Mouse (Mus musculus) MEL (cell line): Measurements from ENCODE around the gene Spata45. TPM values are rescaled to one million over a fixed set of nuclear protein-coding genes. Genes with fewer than 3 reads are reported as not detected.
A peak's percentile ranks its signal among the peaks of the same experiment; 100 is the strongest.

Experiments
- DNase-seq: peaks from one replicate; pipeline ENCODE4 v3.0.0; 2011; ENCODE audit warnings: low read depth, low spot score
- H3K27ac ChIP-seq: 2 replicates; pipeline ENCODE4 v1.5.1; 2012; ENCODE audit warnings: low read depth, mild to moderate bottlenecking, control low read depth, low read length, moderate library complexity; ENCODE audit not compliant: control insufficient read depth
- H3K27me3 ChIP-seq, 2 experiments: fragments of 150-350 bp in 1 of 2; sonication (generic) in 1 of 2; 2 replicates each; pipeline ENCODE4 v1.6.1; 2012; ENCODE audit warnings: low read length in 2 of 2, mild to moderate bottlenecking in 2 of 2, improper control_type of control experiment in 1 of 2, moderate library complexity in 1 of 2; ENCODE audit not compliant: insufficient read depth in 2 of 2, control insufficient read depth in 1 of 2
- H3K36me3 ChIP-seq, 2 experiments: 2 replicates each; pipeline ENCODE4 v1.6.1; 2012 to 2014; ENCODE audit warnings: low read length in 2 of 2, improper control_type of control experiment in 1 of 2, inconsistent platforms in 1 of 2, mild to moderate bottlenecking in 1 of 2; ENCODE audit not compliant: insufficient read depth in 2 of 2, control insufficient read depth in 1 of 2
- H3K4me1 ChIP-seq, 2 experiments: fragments of 150-350 bp in 1 of 2; sonication (generic) in 1 of 2; 2 replicates each; pipeline ENCODE4 v1.6.1; 2012; ENCODE audit warnings: low read length in 2 of 2, improper control_type of control experiment in 1 of 2, mild to moderate bottlenecking in 1 of 2; ENCODE audit not compliant: insufficient read depth in 2 of 2, control insufficient read depth in 1 of 2
- H3K4me3 ChIP-seq, 2 experiments: fragments of 150-350 bp in 1 of 2; sonication (generic) in 1 of 2; 2 replicates each; pipeline ENCODE4 v1.5.1; 2012; ENCODE audit warnings: low read depth in 2 of 2, low read length in 2 of 2, mild to moderate bottlenecking in 2 of 2, moderate library complexity in 2 of 2, control low read depth in 1 of 2, improper control_type of control experiment in 1 of 2; ENCODE audit not compliant: control insufficient read depth in 1 of 2, insufficient read depth in 1 of 2
- H3K79me2 ChIP-seq: 2 replicates; pipeline ENCODE4 v1.6.1; 2012; ENCODE audit warnings: mild to moderate bottlenecking, low read length, moderate library complexity; ENCODE audit not compliant: control insufficient read depth, poor library complexity, insufficient read depth
- H3K9ac ChIP-seq: 2 replicates; pipeline ENCODE4 v1.6.1; 2012; ENCODE audit warnings: low read depth, mild to moderate bottlenecking, control low read depth, low read length, moderate library complexity; ENCODE audit not compliant: control insufficient read depth, poor library complexity, severe bottlenecking
- H3K9me3 ChIP-seq: fragments of 150-350 bp; sonication (generic); replicated peaks from 2 replicates; pipeline ENCODE4 v1.6.1; 2012; ENCODE audit warnings: mild to moderate bottlenecking, low read length, improper control_type of control experiment, moderate library complexity; ENCODE audit not compliant: insufficient read depth
- BHLHE40 ChIP-seq: IDR thresholded peaks from 2 replicates; pipeline ENCODE4 v1.6.1; 2012; ENCODE audit warnings: low read depth, mild to moderate bottlenecking, inconsistent platforms, low read length, improper control_type of control experiment, borderline replicate concordance
- CHD1 ChIP-seq: IDR thresholded peaks from 2 replicates; pipeline ENCODE4 v1.6.1; 2012; ENCODE audit warnings: low read depth, mild to moderate bottlenecking, inconsistent platforms, low read length, improper control_type of control experiment
- CTCF ChIP-seq, 3 experiments: IDR thresholded peaks in 2 of 3; conservative IDR thresholded peaks in 1 of 3; 2 replicates each; pipeline ENCODE4 v1.5.1; 2011 to 2012; ENCODE audit warnings: low read length in 3 of 3, low read depth in 2 of 3, mild to moderate bottlenecking in 2 of 3, improper control_type of control experiment in 1 of 3, inconsistent platforms in 1 of 3, mixed read lengths in 1 of 3, moderate library complexity in 1 of 3; ENCODE audit not compliant: control insufficient read depth in 1 of 3, insufficient read depth in 1 of 3, poor library complexity in 1 of 3, severe bottlenecking in 1 of 3
- EP300 ChIP-seq, 2 experiments: IDR thresholded peaks; 2 replicates each; pipeline ENCODE4 v1.6.1; 2011; ENCODE audit warnings: improper control_type of control experiment in 2 of 2, low read length in 2 of 2, low read depth in 1 of 2, mild to moderate bottlenecking in 1 of 2
- ETS1 ChIP-seq: IDR thresholded peaks from 2 replicates; pipeline ENCODE4 v1.6.1; 2012; ENCODE audit warnings: low read depth, mild to moderate bottlenecking, inconsistent platforms, low read length, improper control_type of control experiment, moderate library complexity
- HCFC1 ChIP-seq: IDR thresholded peaks from 2 replicates; pipeline ENCODE4 v1.6.1; 2012; ENCODE audit warnings: low read depth, mild to moderate bottlenecking, inconsistent platforms, low read length, improper control_type of control experiment, moderate library complexity
- JUND ChIP-seq: IDR thresholded peaks from 2 replicates; pipeline ENCODE4 v1.6.1; 2011; ENCODE audit warnings: low read depth, mild to moderate bottlenecking, improper control_type of control experiment, low read length
- KAT2A ChIP-seq: conservative IDR thresholded peaks from 2 replicates; pipeline ENCODE4 v1.6.1; 2012; ENCODE audit warnings: low read depth, low read length, improper control_type of control experiment, inconsistent platforms
- MAX ChIP-seq: IDR thresholded peaks from 2 replicates; pipeline ENCODE4 v1.6.1; 2011; ENCODE audit warnings: low read length, improper control_type of control experiment
- MEF2A ChIP-seq: IDR thresholded peaks from 2 replicates; pipeline ENCODE4 v1.6.1; 2014; ENCODE audit warnings: low read depth, mild to moderate bottlenecking, inconsistent platforms, low read length, improper control_type of control experiment; ENCODE audit not compliant: poor library complexity, insufficient replicate concordance, severe bottlenecking; ENCODE audit errors: extremely low read depth
- MYB ChIP-seq: IDR thresholded peaks from 2 replicates; pipeline ENCODE4 v1.6.1; 2011; ENCODE audit warnings: mild to moderate bottlenecking, low read depth, low read length, improper control_type of control experiment
- NELFE ChIP-seq: IDR thresholded peaks from 2 replicates; pipeline ENCODE4 v1.6.1; 2011; ENCODE audit warnings: low read depth, low read length, improper control_type of control experiment
- NRF1 ChIP-seq: IDR thresholded peaks from 2 replicates; pipeline ENCODE4 v1.6.1; 2014; ENCODE audit warnings: low read depth, mild to moderate bottlenecking, inconsistent platforms, low read length, improper control_type of control experiment, moderate library complexity; ENCODE audit not compliant: poor library complexity, insufficient read depth, severe bottlenecking
- POLR2A ChIP-seq, 2 experiments: IDR thresholded peaks; 2 replicates each; pipeline ENCODE4 v1.6.1; 2011 to 2012; ENCODE audit warnings: low read length in 2 of 2, mild to moderate bottlenecking in 2 of 2, control low read depth in 1 of 2, improper control_type of control experiment in 1 of 2, low read depth in 1 of 2, moderate library complexity in 1 of 2; ENCODE audit not compliant: control insufficient read depth in 1 of 2, insufficient read depth in 1 of 2, poor library complexity in 1 of 2
- POLR2AphosphoS2 ChIP-seq: IDR thresholded peaks from 2 replicates; pipeline ENCODE4 v1.6.1; 2011; ENCODE audit warnings: low read length, improper control_type of control experiment
- POLR2AphosphoS5 ChIP-seq: IDR thresholded peaks from 2 replicates; pipeline ENCODE4 v1.6.1; 2012; ENCODE audit warnings: low read depth, borderline replicate concordance, mild to moderate bottlenecking, inconsistent platforms, low read length, moderate library complexity, mixed read lengths
- RAD21 ChIP-seq: IDR thresholded peaks from 2 replicates; pipeline ENCODE4 v1.6.1; 2011; ENCODE audit warnings: mild to moderate bottlenecking, low read depth, low read length, improper control_type of control experiment
- SIN3A ChIP-seq: IDR thresholded peaks from 2 replicates; pipeline ENCODE4 v1.6.1; 2012; ENCODE audit warnings: low read length, improper control_type of control experiment, inconsistent platforms
- SMC3 ChIP-seq: IDR thresholded peaks from 2 replicates; pipeline ENCODE4 v1.6.1; 2011; ENCODE audit warnings: low read depth, low read length, improper control_type of control experiment
- TAL1 ChIP-seq: IDR thresholded peaks from 2 replicates; pipeline ENCODE4 v1.6.1; 2012; ENCODE audit warnings: mild to moderate bottlenecking, inconsistent platforms, low read length, moderate library complexity, mixed read lengths
- TCF12 ChIP-seq: IDR thresholded peaks from 2 replicates; pipeline ENCODE4 v1.6.1; 2014; ENCODE audit warnings: low read depth, mild to moderate bottlenecking, inconsistent platforms, low read length, improper control_type of control experiment, moderate library complexity
- UBTF ChIP-seq: IDR thresholded peaks from 2 replicates; pipeline ENCODE4 v1.6.1; 2012; ENCODE audit warnings: low read depth, mild to moderate bottlenecking, inconsistent platforms, low read length, improper control_type of control experiment, moderate library complexity, borderline replicate concordance; ENCODE audit not compliant: insufficient read depth
- USF1 ChIP-seq: IDR thresholded peaks from 2 replicates; pipeline ENCODE4 v1.6.1; 2014; ENCODE audit warnings: low read depth, mild to moderate bottlenecking, inconsistent platforms, low read length, improper control_type of control experiment, moderate library complexity
- ZC3H11A ChIP-seq: IDR thresholded peaks from 2 replicates; pipeline ENCODE4 v1.6.1; 2012; ENCODE audit warnings: low read depth, mild to moderate bottlenecking, inconsistent platforms, low read length, improper control_type of control experiment
- ZNF384 ChIP-seq: IDR thresholded peaks from 2 replicates; pipeline ENCODE4 v1.6.1; 2012; ENCODE audit warnings: low read depth, mild to moderate bottlenecking, inconsistent platforms, low read length, improper control_type of control experiment
- polyA plus RNA-seq, 2 experiments: library from polyadenylated mRNA; stranded (reverse) in 1 of 2; unstranded in 1 of 2; fragments of >175 nt in 1 of 2; fragments of >200 nt in 1 of 2; gene quantifications; 2 replicates each; pipeline versions ENCODE4 v1.2.1 to v1.2.4; 2012; ENCODE audit warnings: low replicate concordance in 2 of 2, low read depth in 1 of 2; ENCODE audit not compliant: insufficient read length in 2 of 2, insufficient read depth in 1 of 2, missing spikeins in 1 of 2
- total RNA-seq: library from RNA; depleted of rRNA; stranded (reverse); fragments of 300-350 nt; gene quantifications from 2 replicates; pipeline ENCODE4 v1.2.3, GENCODE M21; 2012

The Spata45 gene
- total and polyA plus RNA-seq, 3 experiments = 0.75 TPM; not detected in 2

DNA sequence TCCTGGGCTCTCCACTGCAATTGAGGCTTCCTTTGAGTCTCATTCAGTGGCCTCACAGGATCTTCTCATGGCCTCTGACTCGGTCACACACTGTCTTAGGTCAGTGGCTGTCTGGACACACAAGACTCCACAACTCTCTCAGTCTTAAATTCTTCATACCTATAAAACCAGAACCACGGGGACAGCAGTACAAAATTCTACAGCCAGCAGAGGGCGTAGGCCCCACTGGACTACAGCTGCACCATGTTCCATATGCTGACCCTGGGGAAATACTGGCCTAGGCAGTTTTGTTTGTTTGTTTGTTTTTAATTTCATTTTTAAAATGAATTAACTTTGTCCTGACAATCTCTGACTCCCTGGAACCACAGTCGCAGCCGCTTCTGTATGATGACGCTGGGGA, 34.2 kb upstream of the Spata45 start:
- Histone ChIP-seq H3K4me3 (no peak overlapping the region), H3K27me3 (no peaks in the 10 kb centered on the region), H3K36me3 (no peaks in the 10 kb centered on the region), H3K27ac (no peak overlapping the region), H3K9ac (no peak overlapping the region), H3K4me1 (no peaks in the 10 kb centered on the region), H3K79me2 (no peaks in the 10 kb centered on the region), H3K9me3 (no peaks in the 10 kb centered on the region)
- TF ChIP-seq MEF2A (no peak), HCFC1 (no peak), MAX (no peak), BHLHE40 (no peak), ETS1 (no peak), POLR2AphosphoS5 (no peak), ZNF384 (no peak), CTCF (IDR thresholded peaks at IDR 0.05 in 2 of 3, conservative IDR thresholded peaks at IDR 0.05 in 1 of 3; ENCODE audit: control insufficient read depth in 1 of 3, insufficient read depth in 1 of 3, low read depth in 2 of 3, low read length in 3 of 3, poor library complexity in 1 of 3, severe bottlenecking in 1 of 3) (peak; percentile 7 to 49 (median 42); a peak in 4 of 6 replicates), SMC3 (peak; percentile 44), NRF1 (no peak), ZC3H11A (no peak)
- no peak for DNase-seq

DNA sequence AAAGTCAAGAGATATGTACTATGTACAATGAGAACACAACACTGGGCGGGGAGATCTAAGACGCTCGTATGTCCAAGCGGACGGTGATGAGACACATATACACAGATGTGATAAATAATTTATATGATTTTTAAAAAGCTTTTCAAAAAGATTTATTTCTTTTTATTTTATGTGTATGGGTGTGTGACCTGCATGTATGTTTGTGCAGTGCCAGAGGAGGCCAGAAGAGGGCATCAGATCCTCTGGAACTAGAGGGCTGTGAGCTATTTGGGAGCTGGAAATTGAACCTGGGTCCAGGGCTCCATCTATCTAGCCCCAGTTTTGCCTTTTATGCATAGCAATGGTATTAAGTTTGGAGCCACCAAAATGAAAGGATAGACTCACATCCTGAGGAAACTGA, 27.7 kb upstream of the Spata45 start:
- Histone ChIP-seq H3K36me3 (peaks cover 0 to 7% of the 10 kb centered on the region in 2 experiments; a peak in 2 of 4 replicates), H3K79me2 (no peaks in the 10 kb centered on the region), H3K9me3 (no peaks in the 10 kb centered on the region), H3K4me1 (no peaks in the 10 kb centered on the region), H3K4me3 (no peak overlapping the region), H3K9ac (no peak overlapping the region)
- DNase-seq = peak; percentile 55
- TF ChIP-seq NELFE = no peak
- peak; percentile 67 for TF ChIP-seq SMC3
- peak; percentile 61 for TF ChIP-seq RAD21
- TF ChIP-seq ZC3H11A = peak; percentile 52; the same call in 1 of the 2 replicates
- peak; percentile 63 to 68 (median 66) for TF ChIP-seq CTCF (IDR thresholded peaks at IDR 0.05 in 2 of 3, conservative IDR thresholded peaks at IDR 0.05 in 1 of 3; ENCODE audit: control insufficient read depth in 1 of 3, insufficient read depth in 1 of 3, low read depth in 2 of 3, low read length in 3 of 3, poor library complexity in 1 of 3, severe bottlenecking in 1 of 3)
- TF ChIP-seq, all 39 proteins: peak for 4
- H3K27me3 ChIP-seq = no peaks in the 10 kb centered on the region
- H3K27ac ChIP-seq = no peak overlapping the region

DNA sequence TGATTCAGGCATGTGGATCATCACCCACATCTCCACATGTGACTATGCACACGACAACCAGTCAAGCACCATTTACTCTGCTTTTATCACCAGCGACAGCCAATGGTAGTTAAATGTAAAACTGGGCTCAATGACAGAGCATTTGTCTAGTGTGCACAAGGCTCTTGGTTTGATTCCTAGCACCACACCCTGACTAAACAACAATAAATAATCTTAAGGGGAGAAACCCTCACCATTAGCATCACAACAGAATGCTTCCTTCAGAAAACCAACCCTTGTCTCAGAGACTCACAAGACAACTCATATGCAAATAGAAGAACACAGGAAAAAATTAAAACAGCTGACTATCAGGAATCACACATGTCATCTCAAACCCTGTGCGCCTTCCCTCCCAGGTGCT, 22.2 kb upstream of the Spata45 start:
- Histone ChIP-seq H3K4me1 (no peaks in the 10 kb centered on the region), H3K4me3 (no peak overlapping the region), H3K9me3 (no peaks in the 10 kb centered on the region), H3K36me3 (peaks cover 4 to 5% of the 10 kb centered on the region in 2 experiments), H3K79me2 (no peaks in the 10 kb centered on the region), H3K9ac (no peak overlapping the region), H3K27ac (no peak overlapping the region), H3K27me3 (no peaks in the 10 kb centered on the region)
- TF ChIP-seq KAT2A (no peak), MAX (no peak), EP300 (IDR thresholded peaks at IDR 0.05; ENCODE audit: low read depth in 1 of 2, low read length in 2 of 2) (no peak), TAL1 (no peak), UBTF (no peak), SMC3 (no peak), USF1 (no peak), TCF12 (no peak), ZC3H11A (no peak), POLR2AphosphoS2 (no peak), CTCF (IDR thresholded peaks at IDR 0.05 in 2 of 3, conservative IDR thresholded peaks at IDR 0.05 in 1 of 3; ENCODE audit: control insufficient read depth in 1 of 3, insufficient read depth in 1 of 3, low read depth in 2 of 3, low read length in 3 of 3, poor library complexity in 1 of 3, severe bottlenecking in 1 of 3) (no peak), MYB (no peak), POLR2A (IDR thresholded peaks at IDR 0.05; ENCODE audit: control insufficient read depth in 1 of 2, insufficient read depth in 1 of 2, low read depth in 1 of 2, low read length in 2 of 2, poor library complexity in 1 of 2) (no peak), SIN3A (no peak), HCFC1 (no peak), CHD1 (no peak), JUND (no peak), NELFE (no peak)
- no peak for DNase-seq
